Mouse (Mus musculus): ENCODE results near the gene Nup62.
A peak's percentile ranks its signal among the peaks of the same experiment; 100 is the strongest.

- TF ChIP-seq CTCF (IDR thresholded peaks at IDR 0.05; ENCODE audit: extremely low read depth, insufficient read depth, low read length) (no peak), POLR2A (IDR thresholded peaks at IDR 0.05; ENCODE audit: extremely low read depth, insufficient read depth, low read length) (0 out of 2 replicates have a peak, but pooled peaks have one; percentile 7)
Measured at GRCm38 (mm10) chr7:44864595-44865542, 49.0 kb downstream of the Nup62 start.

Data from cortical plate, adult 2 months (tissue).